Mouse (Mus musculus): ENCODE data around the gene Lamp5.

The Lamp5 gene

GRCm38 (mm10) chr2:136051688-136052289 lies at the start of gene Lamp5:
Gene Lamp5, plus strand, starts transcription at chr2:136052239.
- DNase-seq (ENCODE audit: low read depth in 1 of 2, low spot score in 2 of 2): no peak

- no peak for DNase-seq (ENCODE audit: low read depth in 1 of 2, low spot score in 2 of 2)
Observed at GRCm38 (mm10) chr2:136003836-136004235, 48.2 kb upstream of the Lamp5 start.

DNA sequence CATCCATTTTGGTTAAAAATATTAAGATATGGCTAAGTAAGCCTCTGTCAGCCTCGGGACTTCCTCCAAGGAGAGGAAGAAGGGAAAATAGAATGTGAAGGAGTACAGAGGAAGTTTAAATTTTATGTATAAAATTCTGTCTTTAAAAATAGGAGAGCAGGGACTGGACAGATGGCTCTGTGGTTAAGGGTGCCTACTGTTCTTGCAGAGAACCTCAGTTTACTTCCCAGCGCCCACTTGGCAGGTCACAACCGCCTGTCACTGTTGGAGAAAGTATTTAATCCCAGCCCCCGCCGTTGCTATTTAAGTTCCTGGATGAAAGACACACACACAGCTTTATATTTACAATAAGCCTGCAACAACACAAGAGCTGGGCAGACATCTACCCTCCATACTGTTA lies 45.8 kb upstream of the Lamp5 start:
- DNase-seq (ENCODE audit: low read depth in 1 of 2, low spot score in 2 of 2): no peak

- DNase-seq (ENCODE audit: low read depth in 1 of 2, low spot score in 2 of 2): no peak
Observed at GRCm38 (mm10) chr2:136012759-136013158, 39.3 kb upstream of the Lamp5 start.

- no peak for DNase-seq (ENCODE audit: low read depth in 1 of 2, low spot score in 2 of 2)
Observed at GRCm38 (mm10) chr2:136048464-136048863, 3.6 kb upstream of the Lamp5 start.

DNA sequence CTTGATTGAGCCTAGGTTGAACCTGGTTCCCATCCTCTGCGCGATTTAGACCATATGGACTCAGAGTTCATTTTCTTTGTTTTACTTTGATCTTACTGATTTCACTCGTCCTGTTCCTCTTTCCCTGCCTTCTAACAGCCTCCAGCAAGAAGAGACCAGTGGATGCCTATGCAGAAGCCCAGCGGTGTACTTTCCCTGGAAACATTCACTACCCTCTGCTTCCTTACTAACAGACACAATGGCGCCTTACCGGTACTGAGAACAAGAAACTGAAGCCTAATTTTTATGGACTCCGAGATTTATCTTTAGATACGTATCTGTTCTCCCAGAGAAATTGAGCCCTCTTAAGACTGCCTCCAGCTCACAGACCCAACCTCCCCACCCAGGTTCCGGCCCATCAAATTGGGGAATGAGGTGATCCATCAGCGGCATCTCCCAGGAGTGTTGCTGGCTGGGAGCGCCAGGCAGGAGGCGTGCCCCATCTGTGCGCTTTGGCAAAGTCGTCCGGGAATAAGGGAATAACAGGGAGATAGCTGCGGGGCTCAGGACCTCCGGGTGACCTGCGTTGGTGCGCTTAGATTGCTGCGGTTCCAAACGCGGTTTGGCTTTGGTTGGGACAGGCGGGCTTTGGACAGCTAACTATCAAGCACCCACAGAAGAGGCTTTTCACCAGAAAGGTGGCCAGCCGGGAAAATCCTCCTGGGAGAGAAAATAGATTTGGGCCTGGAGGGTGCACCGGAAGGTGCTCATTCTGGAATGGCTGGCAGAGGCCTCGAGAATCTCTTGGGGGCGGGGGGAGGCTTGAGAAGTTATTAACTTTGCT lies 1.0 kb upstream of the Lamp5 start:
- DNase-seq (ENCODE audit: low read depth in 1 of 2, low spot score in 2 of 2): no peak

DNA sequence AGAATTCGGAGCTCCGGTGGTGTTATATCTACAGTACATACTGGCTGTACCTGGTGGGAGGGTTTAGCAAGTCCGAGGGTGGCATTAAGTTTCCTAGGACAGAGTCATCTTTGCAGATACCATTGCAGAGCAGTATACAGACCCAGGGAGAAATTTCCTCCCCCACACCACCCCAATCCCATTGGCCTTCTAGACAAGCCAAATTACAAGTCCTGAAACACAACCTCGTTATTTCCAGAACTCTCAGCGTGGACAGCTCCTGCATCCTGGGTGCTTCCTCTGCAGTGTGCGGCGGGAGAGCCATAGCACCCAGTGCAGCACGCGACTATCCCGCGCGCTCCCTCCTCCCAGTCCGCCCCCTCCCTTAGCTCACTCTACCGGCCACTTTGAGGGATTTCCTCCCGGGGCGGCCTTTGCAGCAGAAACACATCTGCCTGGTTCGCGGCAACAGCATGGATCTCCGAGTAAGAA lies 5.9 kb downstream of the Lamp5 start:
- DNase-seq (ENCODE audit: low read depth in 1 of 2, low spot score in 2 of 2): no peak

GRCm38 (mm10) chr2:136058398-136058797 lies 6.4 kb downstream of the Lamp5 start:
- no peak for DNase-seq (ENCODE audit: low read depth in 1 of 2, low spot score in 2 of 2)

DNA sequence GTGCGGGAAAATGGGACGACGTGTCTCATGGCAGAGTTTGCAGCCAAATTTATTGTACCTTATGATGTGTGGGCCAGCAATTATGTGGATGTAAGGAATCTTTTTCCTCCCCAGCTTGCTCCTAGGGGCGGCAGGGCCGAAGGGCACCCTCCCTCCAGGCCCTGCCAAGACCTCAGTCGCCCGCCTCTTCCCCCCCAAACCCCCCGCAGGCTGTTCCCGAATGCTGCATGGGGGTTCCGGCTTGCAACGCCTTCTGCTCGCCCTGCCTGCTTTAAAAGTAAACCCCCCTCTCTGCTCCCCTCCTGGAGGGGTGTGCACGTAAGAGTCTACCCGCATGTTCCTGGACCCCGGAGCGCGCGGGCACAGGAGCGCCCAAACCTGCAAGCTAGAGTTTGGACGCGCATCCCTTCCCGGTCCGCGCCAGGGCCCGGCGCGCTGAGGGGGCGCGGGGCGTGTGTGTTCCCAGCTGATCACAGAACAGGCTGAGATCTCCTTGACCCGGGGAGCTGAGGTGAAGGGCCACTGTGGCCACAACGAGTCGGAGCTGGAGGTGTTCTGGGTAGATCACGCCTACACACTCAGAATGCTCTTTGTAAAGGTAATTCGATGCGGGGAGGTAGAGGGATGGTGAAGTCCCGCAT lies 7.1 kb downstream of the Lamp5 start:
- no peak for DNase-seq (ENCODE audit: low read depth in 1 of 2, low spot score in 2 of 2)

- no peak for DNase-seq (ENCODE audit: low read depth in 1 of 2, low spot score in 2 of 2)
Observed at GRCm38 (mm10) chr2:136064356-136064755, 12.3 kb downstream of the Lamp5 start.

DNA sequence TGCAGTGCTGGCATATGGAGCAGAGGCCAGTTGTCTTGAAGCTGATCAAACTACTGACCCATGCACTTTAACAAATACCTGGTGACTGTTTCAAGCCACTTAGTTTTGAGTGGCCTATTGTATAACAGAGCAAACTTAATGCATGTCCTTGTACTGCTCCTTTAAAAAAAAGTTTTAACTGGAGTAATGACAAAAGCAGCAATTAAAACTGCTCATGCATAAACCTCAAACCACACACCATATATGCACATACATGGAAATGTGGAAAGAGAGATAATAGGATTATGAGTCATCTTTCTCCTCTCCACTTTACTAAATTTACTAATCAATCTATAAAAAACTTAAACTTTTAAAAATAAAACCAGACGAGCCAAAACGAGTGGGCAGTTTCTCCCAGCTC lies 43.9 kb downstream of the Lamp5 start:
- no peak for DNase-seq (ENCODE audit: low read depth in 1 of 2, low spot score in 2 of 2)

DNA sequence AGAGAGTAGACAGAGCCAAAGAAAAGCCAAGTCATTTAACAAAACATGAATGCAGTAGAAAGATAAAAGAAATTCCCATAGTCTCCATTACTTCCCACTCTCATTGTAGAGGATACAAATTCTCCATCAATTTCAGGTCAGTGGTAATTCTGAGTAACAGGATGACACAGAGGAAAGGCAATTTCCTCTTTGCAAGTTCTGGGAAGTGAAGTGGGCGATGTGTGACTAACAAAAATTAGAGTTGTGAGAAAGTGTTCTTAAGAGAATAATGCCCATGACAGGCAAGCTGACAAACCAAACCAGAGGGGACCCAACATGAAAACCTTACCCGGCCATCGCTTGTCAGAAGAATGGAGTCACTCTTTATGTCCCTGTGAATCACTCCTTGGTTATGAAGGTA lies 45.1 kb downstream of the Lamp5 start:
- DNase-seq (ENCODE audit: low read depth in 1 of 2, low spot score in 2 of 2): no peak

DNA sequence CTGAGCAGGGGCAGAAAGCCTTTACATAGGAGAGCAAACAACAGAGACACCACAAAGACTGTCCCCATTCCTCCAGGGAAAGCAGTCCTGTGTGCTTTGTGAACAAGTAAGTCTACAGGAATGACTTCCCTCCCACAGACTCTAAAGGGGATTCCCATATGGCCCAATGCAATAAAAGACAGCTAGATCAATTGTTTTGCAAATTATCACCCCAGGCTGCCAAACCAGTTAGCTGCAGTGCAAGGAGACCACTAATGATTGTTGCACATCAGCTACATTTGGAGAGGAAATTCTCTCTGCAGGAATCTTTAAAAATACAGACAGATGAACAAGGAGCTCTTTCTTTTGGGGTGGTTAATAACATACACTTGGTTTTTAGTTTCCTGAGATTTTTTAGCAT lies 55.6 kb downstream of the Lamp5 start:
- no peak for DNase-seq (ENCODE audit: low read depth in 1 of 2, low spot score in 2 of 2)

- no peak for DNase-seq (ENCODE audit: low read depth in 1 of 2, low spot score in 2 of 2)
Observed at GRCm38 (mm10) chr2:136108124-136109037, 56.3 kb downstream of the Lamp5 start.

GRCm38 (mm10) chr2:136109038-136109363 lies 57.0 kb downstream of the Lamp5 start:
- DNase-seq (ENCODE audit: low read depth in 1 of 2, low spot score in 2 of 2): no peak

DNA sequence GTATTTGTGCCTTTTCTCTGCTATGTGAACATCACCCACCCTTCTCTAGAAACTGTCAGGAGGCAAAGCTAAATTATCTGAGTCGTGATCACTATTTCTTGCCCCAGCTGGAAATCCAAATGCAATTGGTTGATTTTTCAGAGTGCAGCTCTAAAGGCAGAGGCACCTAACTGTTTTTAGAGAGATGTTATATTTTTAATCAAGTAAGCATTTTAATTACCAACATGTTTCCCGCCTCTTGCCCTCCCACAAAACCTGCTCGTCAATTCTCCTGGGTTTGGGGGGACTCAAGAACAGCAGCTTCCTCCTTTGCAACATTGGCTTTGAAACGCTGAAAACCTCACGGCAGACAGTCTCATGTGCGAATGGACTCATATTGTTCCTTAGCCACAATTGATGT lies 61.3 kb downstream of the Lamp5 start:
- DNase-seq (ENCODE audit: low read depth in 1 of 2, low spot score in 2 of 2): no peak

GRCm38 (mm10) chr2:136118006-136118405 lies 66.0 kb downstream of the Lamp5 start:
- no peak for DNase-seq (ENCODE audit: low read depth in 1 of 2, low spot score in 2 of 2)

All from monocyte, adult 2 months (primary cell).